Mouse (Mus musculus): Measurements from ENCODE around the gene Idh3a. TPM values are rescaled to one million over a fixed set of nuclear protein-coding genes. Genes with fewer than 3 reads are reported as not detected.

Gene Idh3a
- 132 and 145 TPM in 2 replicates for polyA plus RNA-seq (2014; fragmentation: Nextera tagmentation; extraction: Ambion mirVana)

DNA sequence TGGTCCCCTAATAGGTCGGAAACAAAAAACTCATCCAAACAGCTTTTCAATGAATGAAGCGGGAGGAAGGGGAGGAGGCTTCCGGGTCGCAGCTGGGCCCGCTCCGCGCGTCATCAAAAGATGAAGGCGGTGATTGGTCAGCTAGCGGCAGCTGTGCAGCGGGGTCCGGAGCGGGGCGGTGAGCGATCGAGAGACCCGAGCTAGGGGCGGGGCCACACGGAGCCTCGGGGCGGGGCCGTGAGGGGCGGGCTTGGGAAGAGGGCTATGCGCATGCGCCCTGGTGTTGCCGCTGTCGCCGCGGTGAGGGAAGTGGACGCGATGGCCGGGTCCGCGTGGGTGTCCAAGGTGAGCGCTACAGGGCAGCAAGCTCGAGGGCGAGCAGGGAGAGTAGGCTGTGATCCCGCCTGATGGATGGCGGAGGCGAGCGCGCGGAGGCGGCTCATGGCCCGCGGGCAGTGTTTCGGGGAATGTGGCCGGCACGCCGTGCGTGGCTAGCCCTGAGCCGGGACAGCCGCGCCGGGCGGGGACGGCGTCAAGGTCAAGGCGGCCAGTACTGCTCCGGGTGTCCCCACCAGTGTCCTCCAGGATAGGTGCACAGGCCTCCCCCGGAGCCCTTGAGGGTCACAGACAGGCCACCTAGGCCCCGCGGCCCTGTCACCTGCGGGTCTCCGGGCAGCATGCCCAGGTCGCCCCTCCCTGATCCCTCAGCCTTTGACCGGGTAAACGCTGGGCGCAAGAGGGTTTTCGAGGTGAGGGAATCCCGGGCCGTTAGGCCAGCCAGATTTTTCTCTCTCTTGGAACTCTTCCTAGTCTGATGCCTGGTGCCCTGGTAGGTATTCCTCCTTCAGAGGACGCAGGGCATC is at the start of gene Idh3a:
Gene Idh3a, plus strand, starts transcription at position 136 of the 863 bp plus-strand sequence.
- Histone ChIP-seq H3K27ac (ENCODE audit: low read depth, low read length) (no peak within 1 kb of the TSS), H3K36me3 (ENCODE audit: control insufficient read depth, insufficient read depth, low read length) (peaks cover 10% of the 10 kb centered on the region), H3K27me3 (ENCODE audit: control insufficient read depth, insufficient read depth, low read length) (no peaks in the 10 kb centered on the region), H3K4me1 (ENCODE audit: control insufficient read depth, insufficient read depth, low read length) (peaks cover 10% of the 10 kb centered on the region; the same call in 1 of the 2 replicates), H3K9me3 (ENCODE audit: control insufficient read depth, low read length) (no peaks in the 10 kb centered on the region), H3K9ac (ENCODE audit: low read depth, low read length) (peak within 1 kb of the TSS; percentile 62), H3K4me3 (ENCODE audit: low read length) (peak within 1 kb of the TSS; percentile 89), H3K4me2 (replicated peaks; ENCODE audit: low read depth, low read length) (peak within 1 kb of the TSS; percentile 83)
- ATAC-seq (ENCODE audit: low FRiP score, low TSS enrichment): peak; percentile 99
- WGBS: under 1% methylated on average over 68 of the region's 73 CpGs

DNA sequence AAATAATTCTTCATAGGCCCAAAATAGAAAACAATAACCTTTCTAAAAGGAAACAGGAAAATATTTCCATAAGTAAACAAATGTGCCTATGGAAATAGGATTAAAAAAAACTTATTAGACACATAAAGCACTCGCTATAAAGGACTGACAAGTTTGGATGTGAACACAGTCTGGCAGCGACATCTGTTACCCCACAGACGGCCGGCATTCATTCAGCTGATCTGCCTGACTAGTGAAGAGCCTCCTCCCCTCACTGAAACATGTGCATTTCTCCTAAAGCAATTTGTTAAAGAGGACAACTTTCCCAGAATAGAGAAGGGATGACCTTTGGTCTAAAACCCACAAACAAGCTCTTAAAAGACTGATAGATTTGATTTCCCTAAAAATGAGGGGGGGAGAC is 49.1 kb upstream of the Idh3a start:
- Histone ChIP-seq H3K9me3 (ENCODE audit: control insufficient read depth, low read length) (no peaks in the 10 kb centered on the region), H3K4me3 (ENCODE audit: low read length) (no peak overlapping the region), H3K4me1 (ENCODE audit: control insufficient read depth, insufficient read depth, low read length) (no peaks in the 10 kb centered on the region), H3K27me3 (ENCODE audit: control insufficient read depth, insufficient read depth, low read length) (no peaks in the 10 kb centered on the region), H3K4me2 (replicated peaks; ENCODE audit: low read depth, low read length) (no peak overlapping the region), H3K9ac (ENCODE audit: low read depth, low read length) (no peak overlapping the region), H3K36me3 (ENCODE audit: control insufficient read depth, insufficient read depth, low read length) (no peaks in the 10 kb centered on the region), H3K27ac (ENCODE audit: low read depth, low read length) (no peak overlapping the region)
- WGBS: 54% methylated on average over 4 of the region's 4 CpGs
- no peak for ATAC-seq (ENCODE audit: low FRiP score, low TSS enrichment)

DNA sequence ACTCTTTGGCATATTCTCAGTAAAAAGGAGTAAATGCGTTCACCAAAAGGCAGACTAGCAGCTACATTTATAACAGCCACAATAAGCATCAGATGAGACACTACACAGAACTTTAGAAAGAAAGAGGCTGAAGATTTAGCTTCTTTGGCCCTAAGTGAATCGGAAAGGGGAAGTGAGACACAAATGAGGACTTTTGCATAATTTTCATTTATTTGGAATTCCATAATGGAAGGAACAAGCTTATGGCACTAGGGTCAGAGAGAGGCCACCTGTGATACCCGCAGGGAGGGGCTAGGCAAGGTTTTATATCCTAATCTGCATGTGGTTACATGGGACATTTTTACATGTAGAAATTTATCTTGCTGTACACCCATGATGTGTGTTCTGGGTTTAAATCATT is 48.7 kb upstream of the Idh3a start:
- whole genome bisulfite sequencing: 76% methylated on average over 3 of the region's 3 CpGs
- no peaks in the 10 kb centered on the region for H3K27me3 ChIP-seq (ENCODE audit: control insufficient read depth, insufficient read depth, low read length)
- H3K4me3 ChIP-seq (ENCODE audit: low read length): no peak overlapping the region
- no peaks in the 10 kb centered on the region for H3K4me1 ChIP-seq (ENCODE audit: control insufficient read depth, insufficient read depth, low read length)
- no peaks in the 10 kb centered on the region for H3K36me3 ChIP-seq (ENCODE audit: control insufficient read depth, insufficient read depth, low read length)
- no peak overlapping the region for H3K27ac ChIP-seq (ENCODE audit: low read depth, low read length)
- H3K4me2 ChIP-seq (replicated peaks; ENCODE audit: low read depth, low read length): no peak overlapping the region
- H3K9ac ChIP-seq (ENCODE audit: low read depth, low read length): no peak overlapping the region
- no peaks in the 10 kb centered on the region for H3K9me3 ChIP-seq (ENCODE audit: control insufficient read depth, low read length)
- ATAC-seq (ENCODE audit: low FRiP score, low TSS enrichment): no peak

- Histone ChIP-seq H3K9ac (ENCODE audit: low read depth, low read length) (no peak overlapping the region), H3K4me1 (ENCODE audit: control insufficient read depth, insufficient read depth, low read length) (no peaks in the 10 kb centered on the region), H3K9me3 (ENCODE audit: control insufficient read depth, low read length) (no peaks in the 10 kb centered on the region), H3K4me2 (replicated peaks; ENCODE audit: low read depth, low read length) (no peak overlapping the region), H3K27ac (ENCODE audit: low read depth, low read length) (no peak overlapping the region), H3K36me3 (ENCODE audit: control insufficient read depth, insufficient read depth, low read length) (no peaks in the 10 kb centered on the region), H3K27me3 (ENCODE audit: control insufficient read depth, insufficient read depth, low read length) (no peaks in the 10 kb centered on the region), H3K4me3 (ENCODE audit: low read length) (no peak overlapping the region)
- WGBS: 94% methylated on average over 3 of the region's 3 CpGs
- no peak for ATAC-seq (ENCODE audit: low FRiP score, low TSS enrichment)
Observed at GRCm38 (mm10) chr9:54538244-54538643, 47.9 kb upstream of the Idh3a start.

DNA sequence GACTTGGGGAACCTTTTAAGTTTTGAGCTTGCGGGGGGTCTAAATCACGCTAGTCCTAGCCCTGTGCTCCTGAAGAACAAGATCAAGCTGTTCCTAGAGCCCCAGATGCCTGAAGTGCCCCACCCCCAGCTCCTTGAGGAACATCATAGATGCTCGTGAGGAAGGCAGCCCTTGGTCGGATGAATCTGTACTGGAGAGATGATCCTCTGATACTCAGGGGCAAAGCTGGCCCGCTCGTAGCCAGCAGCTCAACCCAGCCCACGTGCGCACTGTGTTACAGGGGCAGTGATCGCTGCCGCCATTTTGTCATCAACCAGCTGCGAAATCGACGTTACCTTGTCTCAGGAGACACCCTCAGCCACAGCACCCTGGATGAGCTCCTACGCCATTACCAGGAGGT is 47.5 kb upstream of the Idh3a start, which contains the start of gene Sh2d7:
Gene Sh2d7, plus strand, starts transcription at position 301 of the 400 bp plus-strand sequence.
- Histone ChIP-seq H3K4me2 (replicated peaks; ENCODE audit: low read depth, low read length) (no peak within 1 kb of the TSS), H3K9ac (ENCODE audit: low read depth, low read length) (no peak within 1 kb of the TSS), H3K27ac (ENCODE audit: low read depth, low read length) (no peak within 1 kb of the TSS), H3K36me3 (ENCODE audit: control insufficient read depth, insufficient read depth, low read length) (no peaks in the 10 kb centered on the region), H3K27me3 (ENCODE audit: control insufficient read depth, insufficient read depth, low read length) (no peaks in the 10 kb centered on the region), H3K4me1 (ENCODE audit: control insufficient read depth, insufficient read depth, low read length) (no peaks in the 10 kb centered on the region), H3K9me3 (ENCODE audit: control insufficient read depth, low read length) (no peaks in the 10 kb centered on the region), H3K4me3 (ENCODE audit: low read length) (no peak within 1 kb of the TSS)
- 91% methylated on average over 14 of the region's 14 CpGs for WGBS
- no peak for ATAC-seq (ENCODE audit: low FRiP score, low TSS enrichment)

DNA sequence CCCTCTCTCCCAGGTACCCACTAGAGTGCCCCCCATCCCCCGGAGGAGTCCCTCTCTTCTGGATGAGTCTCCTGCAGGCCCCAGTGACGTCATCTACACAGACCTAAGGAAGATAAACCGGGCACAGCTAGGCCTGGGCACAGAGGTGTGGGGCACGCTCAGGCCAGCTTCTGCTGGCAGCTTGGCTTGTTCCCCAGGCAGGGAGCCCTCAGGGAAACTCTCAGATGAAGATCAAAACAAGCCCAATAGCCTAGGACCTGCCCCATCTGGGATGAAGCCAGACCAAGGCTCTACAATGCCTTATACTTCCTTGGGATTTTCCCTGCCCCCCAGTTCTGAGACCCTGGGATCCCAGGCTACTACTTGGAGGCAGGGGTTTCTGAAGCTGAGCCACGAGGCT is 45.3 kb upstream of the Idh3a start:
- Histone ChIP-seq H3K9me3 (ENCODE audit: control insufficient read depth, low read length) (no peaks in the 10 kb centered on the region), H3K4me3 (ENCODE audit: low read length) (no peak overlapping the region), H3K4me1 (ENCODE audit: control insufficient read depth, insufficient read depth, low read length) (no peaks in the 10 kb centered on the region), H3K27ac (ENCODE audit: low read depth, low read length) (no peak overlapping the region), H3K27me3 (ENCODE audit: control insufficient read depth, insufficient read depth, low read length) (no peaks in the 10 kb centered on the region), H3K9ac (ENCODE audit: low read depth, low read length) (no peak overlapping the region), H3K36me3 (ENCODE audit: control insufficient read depth, insufficient read depth, low read length) (no peaks in the 10 kb centered on the region), H3K4me2 (replicated peaks; ENCODE audit: low read depth, low read length) (no peak overlapping the region)
- no peak for ATAC-seq (ENCODE audit: low FRiP score, low TSS enrichment)
- 73% methylated on average over 5 of the region's 5 CpGs for WGBS

GRCm38 (mm10) chr9:54544212-54544953 is 41.8 kb upstream of the Idh3a start:
- no peak for ATAC-seq (ENCODE audit: low FRiP score, low TSS enrichment)
- H3K27me3 ChIP-seq (ENCODE audit: control insufficient read depth, insufficient read depth, low read length): no peaks in the 10 kb centered on the region
- H3K4me3 ChIP-seq (ENCODE audit: low read length): no peak overlapping the region
- H3K9ac ChIP-seq (ENCODE audit: low read depth, low read length): no peak overlapping the region
- H3K36me3 ChIP-seq (ENCODE audit: control insufficient read depth, insufficient read depth, low read length): no peaks in the 10 kb centered on the region
- H3K4me1 ChIP-seq (ENCODE audit: control insufficient read depth, insufficient read depth, low read length): no peaks in the 10 kb centered on the region
- H3K4me2 ChIP-seq (replicated peaks; ENCODE audit: low read depth, low read length): no peak overlapping the region
- no peaks in the 10 kb centered on the region for H3K9me3 ChIP-seq (ENCODE audit: control insufficient read depth, low read length)
- WGBS: 76% methylated on average over 9 of the region's 9 CpGs
- H3K27ac ChIP-seq (ENCODE audit: low read depth, low read length): no peak overlapping the region

DNA sequence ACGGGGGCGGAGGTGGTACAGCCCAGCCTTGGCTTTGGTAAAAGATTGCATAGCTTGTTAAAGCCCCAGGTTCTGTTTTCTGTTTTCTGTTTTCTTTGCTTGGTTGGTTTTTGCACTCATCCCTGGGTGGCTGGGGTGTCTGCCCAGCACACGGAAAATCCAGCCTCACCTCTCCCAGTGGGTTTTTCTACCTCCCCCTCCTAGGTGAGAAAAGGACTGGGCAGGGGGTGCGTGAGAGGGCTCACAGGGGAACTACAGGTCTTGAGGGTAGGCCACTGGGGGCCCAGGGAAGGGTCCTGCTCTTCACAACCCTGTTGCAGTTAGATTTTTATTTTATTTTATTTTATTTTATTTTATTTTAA is 41.2 kb upstream of the Idh3a start:
- ATAC-seq (ENCODE audit: low FRiP score, low TSS enrichment): no peak
- Histone ChIP-seq H3K27ac (ENCODE audit: low read depth, low read length) (no peak overlapping the region), H3K9ac (ENCODE audit: low read depth, low read length) (no peak overlapping the region), H3K9me3 (ENCODE audit: control insufficient read depth, low read length) (no peaks in the 10 kb centered on the region), H3K4me2 (replicated peaks; ENCODE audit: low read depth, low read length) (no peak overlapping the region), H3K4me3 (ENCODE audit: low read length) (no peak overlapping the region), H3K27me3 (ENCODE audit: control insufficient read depth, insufficient read depth, low read length) (no peaks in the 10 kb centered on the region), H3K4me1 (ENCODE audit: control insufficient read depth, insufficient read depth, low read length) (no peaks in the 10 kb centered on the region), H3K36me3 (ENCODE audit: control insufficient read depth, insufficient read depth, low read length) (no peaks in the 10 kb centered on the region)
- WGBS: 66% methylated on average over 4 of the region's 4 CpGs

- Histone ChIP-seq H3K4me3 (ENCODE audit: low read length) (no peak overlapping the region), H3K4me1 (ENCODE audit: control insufficient read depth, insufficient read depth, low read length) (no peaks in the 10 kb centered on the region), H3K36me3 (ENCODE audit: control insufficient read depth, insufficient read depth, low read length) (no peaks in the 10 kb centered on the region), H3K4me2 (replicated peaks; ENCODE audit: low read depth, low read length) (no peak overlapping the region), H3K9me3 (ENCODE audit: control insufficient read depth, low read length) (no peaks in the 10 kb centered on the region), H3K27me3 (ENCODE audit: control insufficient read depth, insufficient read depth, low read length) (no peaks in the 10 kb centered on the region), H3K27ac (ENCODE audit: low read depth, low read length) (no peak overlapping the region), H3K9ac (ENCODE audit: low read depth, low read length) (no peak overlapping the region)
- WGBS: 20% methylated on average over 5 of the region's 5 CpGs
- ATAC-seq (ENCODE audit: low FRiP score, low TSS enrichment): no peak
Observed at GRCm38 (mm10) chr9:54547536-54547935, 38.6 kb upstream of the Idh3a start.
